Mouse (Mus musculus): ENCODE measurements around the gene Rgs14. TPM values are rescaled to one million over a fixed set of nuclear protein-coding genes. Genes with fewer than 3 reads are reported as not detected.

Gene Rgs14
- total RNA-seq, 2 experiments from 2014 or later, result 9.7 to 12.6 TPM

DNA sequence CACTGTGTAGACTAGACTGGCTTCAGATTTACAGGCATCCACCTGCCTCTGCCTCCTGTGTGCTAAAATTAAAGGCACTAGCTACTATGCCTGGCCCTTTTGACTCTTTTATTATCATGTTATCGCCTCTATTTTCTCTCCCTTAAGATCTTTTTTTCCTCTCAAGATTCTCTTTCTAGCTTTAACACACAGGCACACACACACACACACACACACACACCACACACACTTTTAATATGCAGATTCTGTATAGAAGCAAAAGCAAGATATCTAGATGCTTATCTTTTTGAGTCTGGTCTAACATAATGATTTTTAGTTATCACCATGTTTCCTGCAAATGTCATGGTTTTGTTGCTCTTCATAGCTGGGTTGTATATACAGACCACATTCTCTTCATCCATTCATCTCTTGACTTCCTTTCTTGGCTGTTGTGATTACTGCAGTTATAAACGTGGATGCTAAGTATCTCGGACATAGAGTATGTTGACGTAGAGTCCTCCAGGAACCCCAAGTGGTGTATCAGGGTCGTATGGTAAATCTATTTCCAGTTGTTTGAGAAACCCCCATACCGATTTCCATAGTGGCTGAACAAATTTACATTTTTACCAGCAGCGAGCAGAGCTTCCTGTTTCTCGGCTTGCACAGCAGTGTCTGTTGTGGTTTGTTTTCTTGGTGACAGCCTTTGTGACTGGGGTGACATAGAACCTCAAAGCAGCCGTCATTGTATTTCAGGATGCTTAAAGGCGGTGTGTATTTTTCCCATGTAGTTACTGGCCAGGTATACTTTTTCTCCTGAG is 62.6 kb downstream of the Rgs14 start:
- ATAC-seq (replicated peaks; ENCODE audit: poor library complexity), result peak; percentile 57

Other genes starting within 250 kb of the Rgs14 start
- gene Gm17617, start 236.2 kb upstream of the Rgs14 start, total RNA-seq (2015), result not detected in 2 replicates
- gene Gm17617, start 236.2 kb upstream of the Rgs14 start, total RNA-seq (2017), result not detected in 2 replicates
- not detected in 2 replicates for gene Fgfr4, start 217.1 kb upstream of the Rgs14 start, total RNA-seq (2015)
- not detected in 2 replicates for gene Fgfr4, start 217.1 kb upstream of the Rgs14 start, total RNA-seq (2017)
- gene Nsd1, start 159.9 kb upstream of the Rgs14 start, total RNA-seq (2015), result 90.4 and 94.9 TPM in 2 replicates
- gene Nsd1, start 159.9 kb upstream of the Rgs14 start, total RNA-seq (2017), result 74.5 and 89.7 TPM in 2 replicates
- gene Prelid1, start 49.2 kb upstream of the Rgs14 start, total RNA-seq (2015), result 350 and 360 TPM in 2 replicates
- 108 and 125 TPM in 2 replicates for gene Prelid1, start 49.2 kb upstream of the Rgs14 start, total RNA-seq (2017)
- 128 and 152 TPM in 2 replicates for gene Rab24, start 47.8 kb upstream of the Rgs14 start, total RNA-seq (2015)
- 25.9 and 34.6 TPM in 2 replicates for gene Rab24, start 47.8 kb upstream of the Rgs14 start, total RNA-seq (2017)
- gene Mxd3, start 39.9 kb upstream of the Rgs14 start, total RNA-seq (2015), result 4.7 and 6.9 TPM in 2 replicates
- gene Mxd3, start 39.9 kb upstream of the Rgs14 start, total RNA-seq (2017), result 4.7 and 16.3 TPM in 2 replicates
- 86.8 and 102 TPM in 2 replicates for gene Lman2, start 6.9 kb upstream of the Rgs14 start, total RNA-seq (2015)
- 126 and 131 TPM in 2 replicates for gene Lman2, start 6.9 kb upstream of the Rgs14 start, total RNA-seq (2017)
- 0.12 and 0.95 TPM in 2 replicates for gene Slc34a1, start 28.5 kb downstream of the Rgs14 start, total RNA-seq (2015)
- gene Slc34a1, start 28.5 kb downstream of the Rgs14 start, total RNA-seq (2017), result 0.08 and 1.1 TPM in 2 replicates
- gene Pfn3, start 45.5 kb downstream of the Rgs14 start, total RNA-seq (2015), result not detected in 2 replicates
- gene Pfn3, start 45.5 kb downstream of the Rgs14 start, total RNA-seq (2017), result not detected in 2 replicates
- gene F12, start 57.1 kb downstream of the Rgs14 start, total RNA-seq (2015), result not detected in 2 replicates
- not detected in 2 replicates for gene F12, start 57.1 kb downstream of the Rgs14 start, total RNA-seq (2017)
- 51.7 and 52.6 TPM in 2 replicates for gene Grk6, start 75.3 kb downstream of the Rgs14 start, total RNA-seq (2015)
- 81.7 and 88.6 TPM in 2 replicates for gene Grk6, start 75.3 kb downstream of the Rgs14 start, total RNA-seq (2017)
- 0.72 and 1.7 TPM in 2 replicates for gene Prr7, start 94.5 kb downstream of the Rgs14 start, total RNA-seq (2015)
- gene Prr7, start 94.5 kb downstream of the Rgs14 start, total RNA-seq (2017), result 1.5 TPM in 2 replicates
- gene Dbn1, start 118.4 kb downstream of the Rgs14 start, total RNA-seq (2015), result 0.72 and 0.76 TPM in 2 replicates
- gene Dbn1, start 118.4 kb downstream of the Rgs14 start, total RNA-seq (2017), result 2.3 and 2.7 TPM in 2 replicates
- 12.7 and 13.0 TPM in 2 replicates for gene Pdlim7, start 143.9 kb downstream of the Rgs14 start, total RNA-seq (2015)
- gene Pdlim7, start 143.9 kb downstream of the Rgs14 start, total RNA-seq (2017), result 5.3 and 5.9 TPM in 2 replicates
- gene Dok3, start 159.6 kb downstream of the Rgs14 start, total RNA-seq (2015), result 18.1 and 34.6 TPM in 2 replicates
- gene Dok3, start 159.6 kb downstream of the Rgs14 start, total RNA-seq (2017), result 22.9 and 31.2 TPM in 2 replicates
- 28.0 and 29.1 TPM in 2 replicates for gene Ddx41, start 166.9 kb downstream of the Rgs14 start, total RNA-seq (2015)
- gene Ddx41, start 166.9 kb downstream of the Rgs14 start, total RNA-seq (2017), result 66.9 and 78.0 TPM in 2 replicates
- 24.9 and 29.1 TPM in 2 replicates for gene Fam193b, start 201.4 kb downstream of the Rgs14 start, total RNA-seq (2015)
- 21.8 and 25.1 TPM in 2 replicates for gene Fam193b, start 201.4 kb downstream of the Rgs14 start, total RNA-seq (2017)
- 92.3 and 117 TPM in 2 replicates for gene Tmed9, start 204.0 kb downstream of the Rgs14 start, total RNA-seq (2015)
- gene Tmed9, start 204.0 kb downstream of the Rgs14 start, total RNA-seq (2017), result 194 and 211 TPM in 2 replicates
- 10.6 and 13.0 TPM in 2 replicates for gene B4galt7, start 230.2 kb downstream of the Rgs14 start, total RNA-seq (2015)
- gene B4galt7, start 230.2 kb downstream of the Rgs14 start, total RNA-seq (2017), result 12.8 and 16.7 TPM in 2 replicates